Mouse (Mus musculus) right cerebral cortex, adult 2 months (tissue): ENCODE results near the gene Gm10803.
"Not testable (repeated sequence)": the region's sequence is repeated elsewhere in the genome, so short reads cannot be mapped to it uniquely, and the experiment has no call there.

Experiments used
- DNase-seq, 2 experiments: peaks; one replicate each; pipeline ENCODE4 v3.0.0; 2021 to 2022; ENCODE audit warnings: low spot score in 2 of 2

Gene Gm10803

DNA sequence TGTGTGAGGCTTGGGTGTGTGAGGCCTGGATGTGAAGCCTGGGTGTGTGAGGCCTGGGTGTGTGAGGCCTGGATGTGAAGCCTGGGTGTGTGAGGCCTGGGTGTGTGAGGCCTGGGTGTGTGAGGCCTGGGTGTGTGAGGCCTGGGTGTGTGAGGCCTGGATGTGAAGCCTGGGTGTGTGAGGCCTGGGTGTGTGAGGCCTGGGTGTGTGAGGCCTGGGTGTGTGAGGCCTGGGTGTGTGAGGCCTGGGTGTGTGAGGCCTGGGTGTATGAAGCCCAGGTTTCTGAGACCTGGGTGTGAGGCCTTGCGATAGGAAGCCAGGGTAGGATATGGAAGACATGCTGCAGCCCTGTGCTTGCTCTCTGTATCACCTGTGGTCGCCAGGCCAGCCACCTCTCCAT, at the start of gene Gm10803:
TSS of gene Gm10803 (plus strand) at position 301 of the 400 bp plus-strand sequence.
- not testable (repeated sequence) for DNase-seq

GRCm38 (mm10) chr2:93510839-93511238, 49.5 kb upstream of the Gm10803 start:
- peak; percentile 28 to 43 for DNase-seq

DNA sequence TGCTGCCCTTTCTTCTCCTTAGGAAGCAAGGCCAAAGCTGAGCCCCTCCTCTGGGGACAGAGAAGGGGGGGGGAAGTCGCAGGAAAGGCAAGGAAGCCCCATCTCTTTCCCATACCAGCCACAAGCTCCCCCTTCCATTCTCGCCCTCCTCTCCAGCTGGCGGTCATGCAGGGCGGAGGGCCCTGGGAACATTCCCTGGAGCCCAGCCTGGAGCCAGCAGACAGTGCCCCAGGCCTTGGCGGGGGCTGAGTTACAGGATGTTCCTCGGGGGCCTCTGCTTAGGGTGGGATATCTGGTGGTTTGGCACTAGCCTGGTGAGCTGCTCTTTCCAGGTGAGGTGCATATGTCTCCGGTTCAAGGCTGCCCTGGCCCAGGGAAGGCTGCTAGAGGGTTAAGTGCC, 48.2 kb upstream of the Gm10803 start:
- DNase-seq: no peak

- DNase-seq: no peak
Observed at GRCm38 (mm10) chr2:93515246-93515645, 45.1 kb upstream of the Gm10803 start.

DNA sequence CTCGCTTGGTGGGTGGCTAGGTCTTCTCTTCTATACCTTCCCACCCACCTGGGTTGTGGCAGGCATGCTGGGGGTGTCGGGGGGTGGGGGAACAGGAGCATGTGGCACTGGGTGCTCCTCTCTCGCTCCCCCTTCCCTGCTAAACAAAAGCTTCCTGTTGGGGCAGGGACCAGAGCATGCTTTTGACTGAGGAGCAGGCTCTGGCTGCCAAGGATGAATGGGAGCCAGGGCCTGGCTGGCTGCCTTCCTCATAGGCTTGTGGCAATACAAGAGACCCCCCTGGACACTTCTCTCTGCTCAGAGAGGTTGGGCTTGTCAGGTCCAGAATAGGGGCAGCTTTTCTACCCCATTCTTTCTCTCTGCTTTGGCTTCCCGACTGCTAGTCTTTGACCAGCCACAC, 39.3 kb upstream of the Gm10803 start:
- peak in 1 of 2 experiments; percentile 26 for DNase-seq

DNA sequence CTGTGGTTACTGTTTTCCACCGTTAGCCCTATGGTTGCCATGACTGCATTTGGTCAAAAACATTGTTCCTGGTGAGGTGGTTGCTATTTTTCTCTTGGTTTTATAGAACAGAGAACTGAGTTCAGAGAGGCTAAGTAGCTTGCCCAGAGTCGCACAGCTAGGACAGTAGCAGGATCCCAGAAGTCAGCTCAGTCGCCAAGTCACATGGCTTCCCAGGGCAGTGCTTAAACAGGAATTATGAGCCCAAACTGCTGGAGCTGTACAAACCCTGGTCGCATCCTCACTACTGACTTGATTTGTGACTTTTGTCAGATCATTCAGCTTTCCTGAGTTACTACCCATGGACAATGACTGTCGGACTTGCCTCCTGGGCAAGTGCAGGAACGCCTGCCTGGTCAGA, 38.8 kb upstream of the Gm10803 start:
- DNase-seq: no peak

- DNase-seq: no peak
Observed at GRCm38 (mm10) chr2:93522005-93522404, 38.4 kb upstream of the Gm10803 start.

DNA sequence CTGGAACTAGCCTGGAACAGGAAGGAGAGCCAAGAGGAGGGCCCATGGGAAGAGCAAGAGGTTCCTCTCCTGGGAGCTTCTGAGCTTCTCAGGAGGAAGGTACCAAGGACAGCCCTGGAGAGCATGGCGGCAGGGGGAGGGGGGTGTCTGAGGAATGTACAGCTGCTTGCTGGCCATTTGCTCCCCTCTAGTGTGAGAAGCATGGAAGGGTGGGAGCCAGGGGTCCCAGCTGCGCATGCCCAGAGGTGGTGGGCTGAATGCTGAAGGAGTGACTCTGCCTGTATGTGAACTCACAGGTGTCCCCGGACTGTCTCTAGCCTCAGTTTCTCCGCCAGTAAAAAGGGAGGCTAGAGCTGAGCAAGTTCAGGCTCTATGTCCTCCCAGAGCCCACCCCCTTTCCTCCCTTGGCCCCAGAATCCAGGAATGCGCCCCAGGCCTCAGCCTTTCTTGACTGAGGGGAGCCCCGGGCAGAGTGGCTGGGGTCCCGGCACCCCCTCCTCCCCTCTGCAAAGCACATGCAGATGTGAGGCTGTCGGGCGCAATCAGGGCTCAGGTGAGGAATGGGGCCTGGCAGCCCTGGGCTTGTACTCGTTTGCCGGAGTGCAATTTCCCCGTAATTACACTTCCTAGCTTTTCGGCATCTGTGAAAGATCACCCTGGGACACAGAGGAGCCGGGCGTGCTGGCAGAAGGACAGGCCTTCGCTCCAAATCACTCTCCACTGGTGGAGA, 35.2 kb upstream of the Gm10803 start:
- DNase-seq: no peak

- peak; percentile 15 to 19 for DNase-seq
Observed at GRCm38 (mm10) chr2:93529602-93530001, 30.8 kb upstream of the Gm10803 start.

GRCm38 (mm10) chr2:93533891-93534290, 26.5 kb upstream of the Gm10803 start:
- DNase-seq: no peak

GRCm38 (mm10) chr2:93537385-93537967, 22.9 kb upstream of the Gm10803 start:
- no peak for DNase-seq

DNA sequence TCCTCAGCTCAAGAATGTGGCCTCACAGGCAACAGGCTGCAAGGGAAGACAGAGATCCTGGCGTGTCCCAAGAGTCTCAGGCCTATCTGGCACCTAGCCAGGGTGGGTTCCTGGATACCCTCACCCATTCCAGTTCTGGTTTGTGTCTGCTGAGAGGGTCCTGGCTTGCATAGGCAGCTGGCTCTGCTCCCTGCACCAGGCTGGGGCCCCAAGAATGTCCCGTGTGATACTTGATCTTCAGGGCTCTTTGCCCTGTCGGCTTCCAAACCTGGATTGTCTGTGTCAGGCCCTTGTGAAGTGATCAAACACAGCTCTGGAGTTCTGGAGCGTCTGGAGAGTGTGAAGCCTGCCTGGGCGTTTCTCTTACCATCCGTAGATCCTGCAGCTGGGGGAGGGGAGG, 22.2 kb upstream of the Gm10803 start:
- no peak for DNase-seq

DNA sequence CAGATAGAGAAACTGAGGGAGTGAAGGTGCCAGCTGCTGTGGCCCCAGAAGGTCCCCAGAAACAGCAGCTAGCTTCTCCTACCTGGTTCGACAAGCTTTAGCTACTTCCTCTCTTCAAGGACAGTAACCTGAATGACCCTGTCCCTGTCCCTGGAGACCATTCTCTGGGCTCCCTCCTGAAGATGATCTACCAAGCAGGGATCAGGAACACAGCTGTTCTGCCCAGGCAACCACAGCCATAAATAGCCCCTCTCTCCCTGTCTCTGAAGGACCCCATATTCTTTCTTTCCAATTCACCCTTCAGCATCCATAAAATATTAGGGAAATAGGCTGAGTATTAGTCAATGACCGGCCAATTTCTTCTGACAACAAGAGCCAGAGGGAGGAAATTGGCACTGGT, 18.6 kb upstream of the Gm10803 start:
- DNase-seq: no peak

DNA sequence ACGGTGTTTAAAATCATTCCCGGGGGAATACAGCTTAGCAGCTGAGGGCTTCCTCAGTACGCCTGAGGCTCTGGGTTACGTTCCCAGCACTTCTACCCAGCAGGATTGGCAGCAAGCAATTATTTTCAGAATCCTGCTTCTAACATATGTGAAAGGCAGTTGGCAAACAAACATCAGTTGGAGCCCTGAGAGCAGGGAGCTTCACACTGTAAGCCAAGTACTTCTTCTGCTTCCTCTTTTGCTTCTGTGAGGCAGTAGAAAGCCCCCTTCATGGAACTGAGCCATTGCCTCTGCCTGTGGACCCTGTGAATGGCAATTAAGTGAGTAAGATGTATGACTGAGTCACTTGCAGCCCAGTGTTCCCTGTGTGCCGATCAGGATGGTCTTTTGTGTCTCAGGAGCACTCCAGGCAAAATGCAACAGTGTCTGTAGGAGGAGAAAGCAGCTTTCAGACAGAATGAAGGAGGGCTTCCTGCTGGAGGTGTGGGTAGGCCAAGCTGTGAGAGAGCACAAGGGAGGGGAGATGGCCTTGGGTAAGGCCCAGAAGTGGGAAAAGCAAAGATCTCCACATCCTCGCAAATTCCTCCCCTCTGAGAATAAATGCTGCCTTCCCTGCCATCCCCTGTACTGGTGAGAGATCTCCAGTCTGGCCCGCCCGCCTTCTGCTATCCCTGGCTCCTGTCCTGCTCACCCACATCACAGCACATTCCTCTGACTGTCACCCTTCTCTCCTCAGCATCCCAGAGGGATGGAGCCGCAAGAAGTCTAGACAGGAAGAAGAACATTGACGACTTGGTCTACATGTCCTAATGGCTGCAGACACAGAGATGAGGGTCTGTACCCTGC, 7.5 kb upstream of the Gm10803 start:
- peak; percentile 8 to 14 for DNase-seq

GRCm38 (mm10) chr2:93553905-93554304, 6.5 kb upstream of the Gm10803 start:
- DNase-seq: no peak

- no peak for DNase-seq
Observed at GRCm38 (mm10) chr2:93565647-93566046, 5.3 kb downstream of the Gm10803 start.

DNA sequence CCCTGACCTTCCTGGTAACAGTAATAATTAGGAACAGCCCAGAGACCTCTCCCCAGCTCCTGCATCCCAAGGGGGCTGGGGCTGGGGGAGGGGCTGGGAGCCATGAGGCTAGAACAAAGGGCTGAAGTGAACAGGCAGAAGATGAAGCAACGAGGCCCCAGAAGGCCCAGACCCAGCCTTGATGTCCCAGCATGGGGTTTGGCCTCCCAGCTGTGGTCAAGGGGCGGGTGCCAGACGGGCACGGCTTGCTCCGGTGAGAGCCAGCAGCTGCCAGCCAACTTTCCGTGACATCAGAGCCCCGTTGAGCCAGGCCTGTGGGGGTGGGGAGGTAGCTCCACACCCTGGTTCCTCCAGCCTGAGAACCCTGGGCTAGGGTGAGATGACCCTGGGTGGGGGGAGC, 7.3 kb downstream of the Gm10803 start:
- no peak for DNase-seq

GRCm38 (mm10) chr2:93572565-93572964, 12.2 kb downstream of the Gm10803 start:
- DNase-seq: no peak

- no peak for DNase-seq
Observed at GRCm38 (mm10) chr2:93581271-93581670, 20.9 kb downstream of the Gm10803 start.

DNA sequence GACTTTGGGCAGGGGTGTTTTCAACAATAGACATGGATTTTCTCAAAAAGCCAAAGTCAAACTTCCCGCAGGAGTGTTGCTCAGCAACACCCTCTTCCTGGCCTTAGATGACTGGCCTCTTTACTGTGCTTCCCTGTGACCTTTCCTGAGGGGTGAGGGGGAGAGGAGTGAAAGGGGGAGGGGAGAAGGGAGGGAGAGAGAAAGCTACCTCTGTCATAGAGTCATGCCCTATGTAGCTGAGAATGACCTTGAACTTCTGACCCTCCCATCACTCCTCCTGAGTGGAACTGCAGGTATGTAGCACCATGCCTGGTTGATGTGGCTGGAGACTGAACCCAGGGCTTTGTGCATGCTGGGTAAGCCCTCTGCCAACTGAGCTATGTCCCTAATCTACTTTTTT, 25.5 kb downstream of the Gm10803 start:
- DNase-seq: no peak

DNA sequence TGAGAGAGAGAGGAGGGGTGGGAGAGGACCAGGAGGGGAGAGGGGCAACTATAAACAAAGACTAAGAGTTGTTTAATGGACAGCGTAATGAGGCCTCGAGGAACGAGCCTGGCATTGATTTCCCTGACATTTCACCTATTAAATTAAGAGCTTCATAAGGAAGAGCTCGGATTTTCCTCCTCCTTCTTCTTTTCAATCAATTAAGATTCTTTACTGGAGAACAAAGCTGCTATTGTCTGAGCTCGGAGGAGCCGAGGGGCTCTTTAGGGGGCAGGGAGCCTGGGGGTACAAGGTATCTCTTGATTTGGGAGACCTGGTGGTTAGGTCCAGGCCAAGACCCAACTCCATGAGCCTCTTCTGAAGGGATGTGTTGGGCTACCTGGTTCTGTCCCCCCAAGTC, 27.1 kb downstream of the Gm10803 start:
- DNase-seq: no peak

GRCm38 (mm10) chr2:93589875-93590274, 29.5 kb downstream of the Gm10803 start:
- DNase-seq: no peak

DNA sequence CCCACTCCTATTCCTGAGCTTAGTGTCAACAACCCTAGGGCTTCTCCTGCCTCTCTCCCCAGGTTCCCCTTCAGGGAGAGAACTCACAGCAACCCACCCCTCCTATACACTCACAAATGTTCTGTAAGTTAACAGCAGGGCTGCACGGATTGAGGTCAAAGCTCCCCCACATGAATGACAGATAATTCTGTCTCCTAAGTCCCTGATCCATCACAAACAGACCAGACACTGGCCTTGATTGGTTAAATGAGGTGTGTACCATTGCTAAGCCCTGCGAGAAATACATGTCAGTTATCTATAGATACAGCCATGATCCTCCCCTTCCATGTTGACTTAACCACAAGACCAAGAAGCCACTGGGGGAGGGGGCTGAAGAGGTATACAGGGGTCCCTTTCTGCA, 31.3 kb downstream of the Gm10803 start:
- DNase-seq: no peak
